Mouse (Mus musculus): ENCODE measurements around the gene Pomgnt1.

Pomgnt1 gene

DNA sequence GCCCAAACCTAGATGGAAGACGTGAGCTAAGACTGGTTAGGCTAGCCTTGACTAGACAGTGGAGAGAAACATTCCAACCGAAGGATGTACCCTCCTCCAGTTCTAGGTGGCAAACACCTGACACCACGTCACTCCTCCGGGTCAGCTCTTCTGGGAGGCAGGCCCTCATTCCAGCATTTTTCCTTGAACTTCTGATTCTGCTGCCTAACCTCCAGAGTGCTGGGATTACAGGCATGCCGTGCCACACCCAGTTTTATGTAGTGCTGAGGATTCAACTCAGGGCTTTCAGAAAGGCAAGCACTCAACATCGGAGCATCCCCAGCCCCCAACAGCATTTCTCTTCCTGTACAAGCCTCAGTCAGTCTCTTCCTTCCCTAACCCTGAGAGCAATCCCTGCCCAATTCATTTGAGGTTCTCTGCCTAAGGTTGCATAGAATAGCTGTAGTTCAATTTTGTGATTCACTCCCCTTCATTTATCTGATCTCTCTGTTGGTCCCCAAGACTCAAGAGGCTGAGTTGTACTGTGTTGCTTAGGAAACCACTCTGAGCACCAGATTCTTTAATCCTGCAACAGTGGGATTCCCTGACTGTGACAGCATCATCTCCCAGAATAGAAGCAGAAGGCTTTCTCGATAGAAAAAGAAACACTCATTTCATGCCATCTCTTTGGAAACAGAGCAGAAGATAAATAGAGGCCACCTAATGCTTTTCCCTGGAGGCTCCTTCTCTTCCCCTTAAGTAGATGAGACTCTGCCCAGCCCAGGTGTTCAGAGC lies 17.3 kb downstream of the Pomgnt1 start:
- DNase-seq = no peak

DNA sequence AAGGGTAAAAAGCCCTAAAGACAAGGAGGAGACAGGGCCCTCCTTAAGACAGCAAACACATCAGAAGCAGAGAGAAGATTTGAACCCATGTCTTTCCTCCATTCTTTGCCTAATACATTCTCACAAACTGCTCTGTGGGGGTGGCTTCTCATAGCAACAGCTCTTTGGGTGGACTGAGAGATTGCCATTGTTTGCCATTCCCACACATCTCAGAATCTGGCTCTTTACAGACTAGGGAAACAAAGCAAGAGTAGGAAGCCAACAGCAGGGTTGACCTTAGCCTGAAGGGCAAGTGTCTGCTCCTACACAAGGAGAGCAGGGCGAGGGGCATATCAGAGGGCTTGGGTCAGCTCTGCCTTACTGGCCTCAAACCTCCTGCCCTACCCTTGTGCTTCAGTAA lies 18.1 kb downstream of the Pomgnt1 start:
- DNase-seq = no peak

DNA sequence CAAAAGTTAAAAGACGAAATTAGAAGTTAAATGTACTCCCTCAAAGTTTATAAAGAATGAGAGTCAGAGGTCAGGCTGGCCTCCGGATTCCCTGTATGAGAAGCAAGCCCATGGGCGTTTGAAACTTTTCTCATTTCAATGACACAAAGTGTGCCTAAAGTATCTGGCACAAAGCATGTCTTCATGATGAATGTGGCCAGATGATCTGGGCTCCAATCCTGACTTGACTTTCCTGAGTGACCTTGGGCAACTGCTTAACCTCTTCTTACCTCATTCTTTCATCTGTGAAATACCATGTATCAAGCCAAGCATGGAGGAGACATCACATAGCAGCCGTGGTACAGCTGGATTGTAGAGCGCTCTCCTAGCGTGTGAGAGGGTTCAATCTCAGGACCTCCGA lies 18.6 kb downstream of the Pomgnt1 start:
- no peak for DNase-seq

DNA sequence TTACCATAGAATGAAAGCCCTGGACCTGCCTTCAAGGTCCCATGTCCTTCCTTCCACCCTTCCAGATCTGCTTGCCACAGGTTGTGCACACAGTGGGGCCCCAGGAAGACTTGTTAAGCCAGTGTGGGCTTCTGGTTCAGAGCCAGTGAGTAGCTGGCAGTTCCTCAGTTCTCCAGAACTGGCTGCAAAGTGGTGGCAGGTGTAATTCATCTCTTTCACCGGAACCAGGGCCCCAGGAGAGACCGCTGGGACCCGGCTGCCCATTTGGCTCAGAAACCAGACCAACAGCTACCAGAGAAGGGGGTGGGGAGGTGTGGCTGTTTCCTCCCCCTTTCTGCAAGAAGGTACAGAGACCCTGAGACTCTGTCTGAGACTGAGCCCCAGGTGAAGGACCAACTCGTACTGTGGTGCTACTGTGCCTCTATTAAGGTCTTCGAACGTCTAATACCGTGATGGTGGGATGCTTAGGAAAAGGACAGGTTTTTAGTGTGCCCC lies 19.7 kb downstream of the Pomgnt1 start:
- DNase-seq = no peak

DNA sequence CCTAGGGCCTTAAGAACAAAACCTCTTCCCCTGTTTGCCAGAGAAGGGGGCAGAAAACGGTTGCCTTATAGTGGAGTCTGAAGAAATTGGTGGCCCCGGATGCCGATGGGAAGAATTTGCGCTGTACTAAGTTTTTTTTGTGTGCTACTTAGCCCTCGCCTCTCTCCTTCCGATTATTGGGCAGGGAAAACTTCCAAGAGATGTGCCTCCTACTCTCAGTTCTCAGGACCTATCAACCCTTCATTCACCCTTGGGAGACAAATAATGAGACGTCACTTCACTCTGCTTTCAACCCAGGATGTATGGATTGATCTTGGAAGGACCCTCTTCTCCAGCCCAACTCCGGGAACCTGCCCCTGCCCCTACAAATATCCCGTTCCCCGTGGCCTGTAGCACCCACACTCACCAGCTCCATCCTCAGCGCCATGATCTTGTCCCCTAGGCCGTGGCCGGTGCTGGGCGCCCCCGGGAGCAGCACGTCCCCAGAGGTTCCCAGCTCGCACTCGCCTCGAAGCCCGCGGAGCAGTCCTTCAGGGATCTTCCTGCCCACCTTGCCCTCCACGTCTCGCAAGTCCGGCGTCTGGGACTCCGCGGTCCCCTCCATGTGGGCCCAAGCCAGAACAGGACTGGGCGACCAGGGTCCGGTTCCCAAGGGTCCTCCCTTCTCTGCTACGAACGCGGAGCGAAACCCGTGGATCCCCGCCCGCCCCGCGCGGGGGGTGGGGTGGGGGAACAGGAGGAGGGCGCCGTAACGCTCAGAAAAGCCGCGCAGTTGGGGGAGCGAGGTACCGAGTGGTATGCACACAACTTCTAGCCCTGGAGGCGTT lies 20.5 kb downstream of the Pomgnt1 start:
- peak; percentile 82 for DNase-seq

DNA sequence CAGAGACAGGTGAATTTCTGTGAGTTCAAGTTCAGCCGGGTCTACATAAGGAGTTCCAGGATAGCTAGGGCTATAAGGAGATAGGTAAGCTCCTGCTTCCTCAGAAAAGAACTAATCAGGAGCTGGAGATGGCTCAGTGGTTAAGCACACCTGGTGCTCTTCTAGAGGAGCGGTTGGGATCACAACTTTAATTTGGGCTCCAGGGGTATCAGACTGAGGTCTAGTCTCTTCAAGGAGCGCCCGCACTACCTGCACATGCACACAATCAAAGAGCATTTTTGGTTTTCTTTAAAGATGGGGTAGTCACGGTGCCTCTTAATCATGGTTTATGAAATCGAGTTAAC lies 26.1 kb downstream of the Pomgnt1 start:
- DNase-seq = no peak

DNA sequence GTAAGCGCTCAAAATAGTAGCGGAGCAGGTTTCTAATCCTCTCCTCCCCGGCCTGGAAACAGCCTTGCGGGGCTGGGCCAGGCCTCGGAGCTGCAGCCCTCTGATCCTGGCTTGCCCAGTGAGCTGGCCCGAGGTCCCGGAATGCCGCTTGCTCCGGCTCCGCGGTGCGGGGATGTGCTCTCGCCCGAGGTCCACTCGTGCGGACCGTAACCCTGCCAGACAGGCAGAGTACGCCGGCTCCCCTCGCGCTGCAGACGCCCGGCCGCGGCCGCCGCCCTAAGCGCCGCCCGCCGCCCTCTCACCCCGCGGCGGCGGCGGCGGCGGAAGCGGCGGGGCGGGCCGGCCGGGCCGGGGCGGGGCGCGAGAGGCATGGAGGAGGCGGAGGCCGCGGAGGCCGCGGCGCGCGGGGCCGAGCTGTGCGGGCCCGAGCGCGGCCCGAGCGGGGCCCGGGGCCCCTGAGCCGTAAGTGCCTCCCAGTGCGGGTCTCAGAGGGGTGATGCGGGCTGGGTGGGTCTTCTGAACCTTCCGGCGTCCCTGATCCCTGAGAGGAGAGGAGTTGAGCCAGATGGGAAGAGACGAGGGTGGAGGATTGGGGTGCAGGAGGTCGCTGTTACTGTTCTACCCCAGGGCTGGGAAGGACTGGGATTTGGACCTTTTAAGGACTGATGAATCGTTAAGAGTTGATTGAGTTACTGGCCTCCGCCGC lies 26.7 kb downstream of the Pomgnt1 start:
- DNase-seq = peak; percentile 87

DNA sequence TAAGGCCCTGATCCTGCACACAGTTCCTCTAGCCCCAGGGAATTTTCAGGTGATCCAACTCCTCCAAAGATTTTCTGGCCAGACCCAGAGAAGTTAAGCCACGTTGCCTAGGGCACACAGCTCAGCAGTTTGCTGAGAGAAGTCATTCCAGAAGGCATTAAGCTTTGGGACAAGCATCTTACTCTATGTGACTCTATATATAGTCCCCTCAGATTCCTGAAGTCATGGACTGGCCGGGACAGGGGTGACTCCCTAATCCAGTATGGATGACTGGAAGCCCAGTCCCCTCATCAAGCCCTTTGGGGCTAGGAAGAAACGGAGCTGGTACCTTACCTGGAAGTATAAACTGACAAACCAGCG lies 27.2 kb downstream of the Pomgnt1 start:
- no peak for DNase-seq

DNA sequence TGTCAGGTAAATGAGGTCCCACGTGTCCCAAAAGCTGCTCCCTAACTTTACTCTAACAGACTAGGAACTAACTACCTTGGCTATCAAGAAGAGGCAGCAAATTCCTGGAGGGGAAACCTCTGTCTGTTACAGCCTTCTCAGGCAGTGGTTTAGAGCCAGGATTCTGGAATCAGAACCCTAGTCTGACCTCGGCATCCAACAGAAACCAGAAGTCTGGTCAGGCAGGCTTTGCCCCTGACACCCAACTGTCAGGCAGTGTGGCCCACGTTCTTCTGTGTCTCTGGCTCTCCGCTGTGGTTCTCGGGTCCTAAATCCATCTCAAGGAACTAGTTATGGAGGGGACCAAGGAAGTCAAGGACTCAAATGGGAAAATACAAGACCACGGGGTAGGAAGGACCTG lies 27.6 kb downstream of the Pomgnt1 start, which contains the start of gene Lurap1:
TSS of gene Lurap1 (minus strand) at position 101 of the 400 bp plus-strand sequence.
- no peak for DNase-seq

DNA sequence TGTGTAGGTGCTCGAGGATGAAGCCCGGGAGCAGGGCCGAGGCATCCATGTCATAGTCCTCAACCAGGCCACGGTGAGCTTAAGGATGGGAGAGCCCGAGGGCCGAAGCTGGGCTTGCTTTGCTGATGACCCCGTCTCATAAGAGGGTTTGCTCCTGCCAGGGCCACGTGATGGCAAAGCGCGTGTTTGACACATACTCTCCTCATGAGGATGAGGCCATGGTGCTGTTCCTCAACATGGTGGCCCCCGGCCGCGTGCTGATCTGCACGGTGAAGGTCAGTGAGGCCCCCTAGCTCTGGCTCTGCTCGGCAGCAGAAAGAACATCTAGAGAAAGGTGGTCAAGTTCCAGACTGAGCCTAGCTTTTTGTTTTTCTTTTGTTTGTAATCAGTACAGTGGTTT lies 29.1 kb downstream of the Pomgnt1 start:
- DNase-seq = no peak

DNA sequence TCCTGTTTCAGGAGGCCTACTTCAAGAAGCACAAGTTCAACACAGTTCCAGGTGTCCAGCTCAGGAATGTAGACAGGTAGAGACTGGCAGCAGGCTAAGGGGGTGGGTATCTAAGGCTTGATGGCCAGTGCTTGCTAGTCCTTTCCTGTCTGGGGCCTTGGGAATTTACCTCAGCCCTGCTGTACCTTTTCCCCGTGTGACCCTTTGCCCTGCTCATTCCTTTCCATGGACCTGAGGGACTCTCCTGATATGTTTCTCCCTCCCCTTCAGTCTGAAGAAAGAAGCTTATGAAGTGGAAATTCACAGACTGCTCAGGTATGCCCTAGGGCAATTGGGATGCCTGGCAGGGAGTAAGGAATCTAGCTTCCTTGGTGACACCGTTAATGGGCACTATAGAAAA lies 34.2 kb downstream of the Pomgnt1 start:
- DNase-seq = no peak

DNA sequence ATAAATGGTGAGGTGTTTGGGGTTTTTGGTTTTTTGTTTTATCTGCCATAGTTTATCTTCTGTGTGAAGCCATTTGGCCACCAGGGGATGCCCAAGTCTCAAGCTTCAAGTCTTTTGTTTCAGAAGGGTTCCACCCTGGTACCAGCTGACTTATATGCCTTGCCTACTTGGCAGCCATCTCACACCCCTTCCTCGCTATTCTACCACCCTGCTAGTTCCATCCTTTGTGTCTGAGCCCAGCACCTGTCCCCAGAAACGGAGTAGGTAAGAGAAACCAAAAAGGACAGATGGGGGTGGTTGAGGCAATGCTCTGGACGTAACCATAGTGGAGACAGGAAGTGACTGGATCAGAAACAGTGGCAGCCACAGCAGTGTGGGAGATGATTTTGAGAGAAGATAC lies 36.3 kb downstream of the Pomgnt1 start:
- DNase-seq = peak; percentile 80

DNA sequence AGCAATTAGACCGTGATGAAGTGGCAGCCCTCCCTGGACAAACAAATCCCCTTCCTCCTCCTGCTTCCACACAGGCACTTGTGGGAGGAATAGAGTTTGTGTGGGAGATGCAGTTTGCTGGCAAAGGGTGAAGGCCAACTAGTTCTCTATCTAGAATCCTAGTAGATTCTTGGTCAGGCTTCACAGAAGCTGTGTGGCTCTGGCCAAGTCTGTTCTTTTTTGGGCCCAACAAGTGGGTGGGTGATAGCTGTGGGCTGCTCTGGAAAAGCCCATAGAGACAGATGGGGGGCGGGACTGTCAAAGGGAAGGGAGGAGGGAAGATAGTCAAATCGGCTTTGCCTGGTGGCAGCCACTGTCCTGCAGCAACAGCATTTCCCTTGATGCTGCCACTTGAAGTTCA lies 37.1 kb downstream of the Pomgnt1 start:
- DNase-seq = no peak

DNA sequence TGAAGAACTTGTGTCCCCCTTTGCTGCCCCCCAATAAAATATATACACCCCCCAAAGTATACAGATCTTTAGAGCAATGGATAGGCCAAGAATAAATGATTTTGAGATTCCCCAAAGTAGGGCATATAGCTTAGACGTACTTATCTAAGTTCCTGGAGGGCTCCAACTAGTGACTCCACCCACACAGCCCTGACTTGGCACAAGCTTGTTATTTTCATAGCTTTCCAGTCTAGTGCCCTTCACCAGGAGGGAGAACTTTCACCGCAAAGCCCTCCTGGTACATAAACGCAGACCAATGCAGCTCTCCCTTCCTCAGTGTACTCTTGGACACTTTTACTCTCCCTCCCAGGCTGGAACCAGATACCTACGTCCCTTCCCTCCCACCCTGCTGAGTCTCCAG lies 38.5 kb downstream of the Pomgnt1 start:
- no peak for DNase-seq

DNA sequence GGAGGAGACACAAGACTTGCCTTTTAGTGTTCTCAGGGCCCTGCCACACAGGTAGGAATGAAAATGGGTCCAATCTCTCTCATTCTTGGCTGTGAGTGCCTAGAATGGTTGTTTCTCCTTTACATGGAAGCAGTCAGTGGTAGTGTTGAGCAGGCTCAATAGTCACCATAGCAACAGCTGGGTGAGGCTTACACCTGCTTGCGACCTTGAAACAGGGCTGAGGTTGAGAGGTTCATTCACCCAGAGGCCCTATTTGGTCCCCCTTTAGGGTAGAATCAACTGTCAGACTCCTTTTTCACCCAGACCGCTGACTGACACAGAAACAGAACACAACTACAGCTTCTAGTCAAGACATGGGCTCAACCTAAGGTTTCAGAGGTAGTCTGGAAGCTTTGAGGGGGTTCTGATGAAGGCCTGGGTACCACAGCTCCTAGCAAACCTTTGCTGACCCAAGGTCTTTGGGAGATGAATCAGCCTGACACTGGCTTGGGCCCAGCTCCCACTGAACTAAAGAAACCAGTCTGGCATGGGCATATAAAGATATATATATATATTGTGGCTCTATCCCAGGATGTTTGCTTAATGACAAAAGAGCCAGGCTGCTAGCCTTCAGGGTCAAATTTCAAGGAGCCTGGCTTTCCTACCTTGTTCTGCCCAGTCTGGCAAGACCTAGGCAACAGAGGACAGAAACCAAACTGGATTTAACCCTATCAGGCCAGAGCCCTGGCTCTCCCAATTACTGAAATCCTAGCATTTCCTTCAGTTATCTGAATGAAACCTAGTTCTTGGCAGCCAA lies 41.3 kb downstream of the Pomgnt1 start:
- DNase-seq = no peak

DNA sequence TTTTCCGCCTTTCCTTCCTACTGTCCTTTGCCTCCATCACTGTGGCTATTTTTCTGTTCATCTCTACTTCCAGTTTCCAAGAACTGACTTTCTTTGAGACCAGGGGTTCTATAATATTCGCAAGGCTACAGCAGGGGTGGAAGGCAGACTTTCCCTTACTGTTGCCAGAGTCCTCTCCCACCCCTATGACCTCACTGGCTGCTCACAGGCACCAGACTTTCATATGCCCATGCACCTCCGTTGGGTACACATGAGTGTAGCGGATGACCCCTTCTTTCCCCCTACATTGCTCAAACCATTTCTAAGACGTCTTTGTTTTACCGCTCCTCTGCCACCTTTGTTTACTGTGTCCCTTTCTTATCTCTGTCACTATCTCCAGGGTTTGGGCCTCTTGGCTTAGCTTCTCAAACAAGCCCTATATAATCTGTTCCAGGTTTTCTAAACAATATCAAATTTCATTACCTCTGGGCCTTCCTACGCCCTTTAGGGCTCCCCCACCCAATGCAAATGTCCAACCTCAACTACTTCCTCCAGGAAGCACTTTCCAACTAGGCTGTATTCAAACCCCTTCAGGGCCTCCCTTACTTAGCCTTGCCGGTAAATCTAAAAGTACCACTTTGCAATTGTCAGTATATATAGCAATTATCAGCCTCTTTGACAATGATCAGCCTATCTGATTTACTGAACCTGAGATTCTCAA lies 42.2 kb downstream of the Pomgnt1 start:
- DNase-seq = no peak

DNA sequence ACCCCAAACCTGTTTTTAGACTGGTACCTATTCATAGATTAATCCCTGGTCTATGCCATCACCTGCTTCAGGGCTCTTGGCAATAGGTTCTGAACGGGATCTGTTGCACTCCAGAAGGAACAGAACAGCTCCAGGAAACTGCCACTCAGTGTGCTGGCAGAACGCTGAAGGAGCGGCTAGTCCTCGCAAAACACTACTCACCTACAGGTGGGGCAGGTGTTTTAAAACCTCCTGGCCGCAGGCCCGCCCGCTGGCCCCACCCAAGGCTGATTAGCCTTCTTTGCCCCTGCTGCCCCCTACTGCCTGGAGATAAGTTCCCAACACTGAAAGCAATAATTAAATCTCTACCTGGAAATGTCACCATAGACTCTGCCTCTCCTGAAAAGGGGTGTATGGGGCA lies 43.8 kb downstream of the Pomgnt1 start, which contains the start of gene Tspan1:
TSS of gene Tspan1 (minus strand) at position 198 of the 400 bp plus-strand sequence.
- peak; percentile 50 for DNase-seq

DNA sequence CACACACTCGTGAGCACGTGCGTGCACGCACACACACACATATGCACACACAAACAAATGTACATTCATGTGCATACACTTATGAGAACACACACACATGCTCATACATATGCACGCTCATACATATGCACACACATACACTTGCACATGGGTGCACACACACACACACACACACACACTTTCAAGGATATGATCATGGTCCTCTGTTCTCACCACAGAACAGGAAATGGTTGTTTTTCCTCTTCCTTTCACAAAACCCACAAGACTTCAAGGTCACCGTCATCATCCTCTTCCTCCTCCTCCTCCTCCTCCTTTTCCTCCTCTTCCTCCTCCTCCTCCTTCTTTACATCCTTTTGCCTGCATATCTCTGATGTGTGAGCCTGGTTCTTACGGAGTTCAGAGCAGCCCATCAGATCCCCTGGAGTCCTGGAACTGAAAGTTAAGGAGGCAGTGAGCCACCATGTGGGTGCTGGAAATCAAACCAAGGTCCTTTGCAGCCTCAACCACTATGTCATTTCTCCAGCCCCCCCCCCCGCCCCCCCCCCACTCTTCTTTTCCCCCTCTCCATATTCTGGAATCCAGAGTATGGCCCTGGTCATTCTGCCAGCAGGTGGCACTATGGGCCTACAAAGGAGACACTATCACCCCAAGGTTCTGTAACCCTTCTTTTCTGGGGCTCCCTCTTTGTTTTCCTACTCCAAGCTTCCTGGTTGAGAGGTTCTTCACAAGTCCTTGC lies 45.1 kb downstream of the Pomgnt1 start:
- DNase-seq = peak; percentile 89

DNA sequence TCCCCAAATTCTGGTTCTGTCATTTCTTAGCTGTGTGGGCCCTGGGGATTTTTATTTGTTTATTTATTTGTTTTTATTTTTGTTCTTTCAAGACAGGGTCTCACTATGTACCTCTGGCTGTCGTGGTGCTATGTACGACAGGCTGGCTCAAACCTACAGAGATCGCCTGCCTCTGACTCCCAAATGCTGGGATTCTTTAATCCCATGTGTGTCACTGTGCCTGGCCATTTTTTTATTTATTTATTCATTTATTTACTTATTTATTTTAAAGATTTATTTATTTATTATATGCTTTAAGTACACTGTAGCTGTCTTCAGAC lies 45.7 kb downstream of the Pomgnt1 start:
- no peak for DNase-seq

DNA sequence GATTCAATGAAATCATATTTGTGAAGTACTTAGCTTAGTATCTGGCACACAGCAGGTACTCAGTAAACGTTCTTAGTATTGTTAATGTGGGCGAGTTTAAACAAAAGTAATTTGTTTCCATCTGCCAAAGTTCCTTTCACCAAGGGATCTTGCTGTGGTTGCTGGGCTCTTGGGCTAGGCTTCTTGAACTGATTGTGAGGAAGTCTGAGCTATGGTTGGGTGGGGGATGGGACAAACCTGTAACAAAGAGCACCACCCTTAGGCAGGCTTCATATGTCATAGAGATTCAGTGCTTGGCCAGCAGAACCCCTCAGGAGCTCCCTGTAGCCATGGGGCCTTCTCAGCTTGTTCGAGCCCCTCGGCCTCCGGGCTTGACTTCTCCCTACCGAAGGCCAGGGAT lies 49.4 kb downstream of the Pomgnt1 start, which contains the start of the genes 1700042G07Rik and Gm49337:
TSS of gene 1700042G07Rik (plus strand) at position 301 of the 400 bp plus-strand sequence.
TSS of gene Gm49337 (plus strand) at position 313 of the 400 bp plus-strand sequence.
- no peak for DNase-seq

DNA sequence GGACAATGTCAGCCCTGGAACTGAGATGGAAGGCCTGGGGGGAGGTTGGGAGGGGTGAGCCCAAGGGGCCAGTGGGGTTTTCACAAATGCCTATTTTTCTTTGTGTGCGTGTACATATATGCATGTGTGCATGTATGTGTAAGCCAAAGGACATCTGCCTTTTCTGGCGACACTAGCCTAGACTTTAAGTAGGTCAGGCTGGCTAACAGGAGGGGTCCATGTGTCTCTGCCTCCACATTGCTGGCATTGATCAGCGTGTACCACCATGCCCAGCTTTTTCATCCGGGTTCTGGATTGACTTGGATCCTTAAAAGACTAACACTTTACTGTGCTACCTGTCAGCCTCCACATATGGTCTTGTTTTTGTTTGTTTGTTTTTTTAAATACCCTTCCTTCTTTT lies 50.1 kb downstream of the Pomgnt1 start:
- no peak for DNase-seq
